Mouse (Mus musculus) retina, postnatal 7 days (tissue): ENCODE measurements around the gene Ptpn14.

Experiments
- DNase-seq: peaks from one replicate; pipeline ENCODE4 v3.0.0-alpha.2; 2012; ENCODE audit warnings: low read depth, low spot score

Ptpn14 gene

DNA sequence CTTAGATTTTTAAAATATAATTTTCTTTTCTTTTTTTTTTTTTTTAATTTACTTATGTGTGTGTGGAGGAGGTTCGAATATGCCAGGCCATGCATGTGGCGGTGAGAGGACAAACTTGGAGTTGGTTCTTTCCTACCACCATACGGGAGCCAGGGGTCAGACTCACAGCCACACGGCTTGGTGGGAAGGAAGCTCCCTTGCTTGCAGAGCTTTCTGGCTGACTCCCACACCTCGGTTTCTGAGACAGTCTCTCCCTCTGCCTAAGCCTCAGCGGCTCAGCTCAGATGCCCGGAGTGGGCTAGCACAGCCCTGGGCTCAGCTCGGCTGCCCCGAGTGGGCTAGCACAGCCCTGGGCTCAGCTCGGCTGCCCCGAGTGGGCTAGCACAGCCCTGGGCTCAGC is 10.5 kb upstream of the Ptpn14 start:
- no peak for DNase-seq

DNA sequence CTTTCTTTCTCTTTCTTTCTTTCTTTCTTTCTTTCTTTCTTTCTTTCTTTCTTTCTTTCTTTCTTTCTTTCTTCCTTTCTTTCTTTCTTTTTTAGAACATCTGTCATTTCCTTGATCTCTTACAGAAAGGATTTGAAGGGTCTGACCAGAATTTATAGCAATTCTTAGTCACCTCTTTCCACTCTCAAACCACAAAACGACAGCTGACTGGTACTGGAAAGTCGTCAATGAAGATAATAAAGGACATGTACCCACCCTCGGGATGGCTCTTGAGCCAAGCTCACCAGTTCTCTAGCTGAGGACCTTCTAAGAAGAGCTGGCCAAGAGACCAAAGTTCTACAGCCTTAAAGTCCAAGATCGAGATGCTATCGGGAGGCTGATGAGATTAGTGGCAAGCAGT is 9.5 kb upstream of the Ptpn14 start:
- no peak for DNase-seq

DNA sequence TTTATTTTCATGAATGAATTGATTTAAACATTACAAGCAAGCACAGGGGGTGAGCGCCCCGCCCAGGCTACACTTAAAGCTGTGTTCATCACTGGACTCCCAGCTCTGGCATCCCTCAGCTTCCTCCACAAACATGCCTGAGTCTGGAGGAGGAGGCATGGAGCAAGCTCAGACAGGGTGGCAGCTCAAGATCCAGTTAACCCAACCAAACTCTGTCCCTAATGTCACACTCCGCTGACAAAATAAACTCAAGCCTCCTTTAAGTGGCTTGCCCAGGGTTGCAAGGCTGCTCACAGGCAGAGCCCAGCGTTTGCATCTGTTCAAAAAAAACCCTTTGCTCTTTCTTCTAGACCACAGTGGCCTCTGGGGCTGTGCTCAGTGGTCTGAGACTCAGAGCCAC is 1.9 kb upstream of the Ptpn14 start:
- DNase-seq = no peak

DNA sequence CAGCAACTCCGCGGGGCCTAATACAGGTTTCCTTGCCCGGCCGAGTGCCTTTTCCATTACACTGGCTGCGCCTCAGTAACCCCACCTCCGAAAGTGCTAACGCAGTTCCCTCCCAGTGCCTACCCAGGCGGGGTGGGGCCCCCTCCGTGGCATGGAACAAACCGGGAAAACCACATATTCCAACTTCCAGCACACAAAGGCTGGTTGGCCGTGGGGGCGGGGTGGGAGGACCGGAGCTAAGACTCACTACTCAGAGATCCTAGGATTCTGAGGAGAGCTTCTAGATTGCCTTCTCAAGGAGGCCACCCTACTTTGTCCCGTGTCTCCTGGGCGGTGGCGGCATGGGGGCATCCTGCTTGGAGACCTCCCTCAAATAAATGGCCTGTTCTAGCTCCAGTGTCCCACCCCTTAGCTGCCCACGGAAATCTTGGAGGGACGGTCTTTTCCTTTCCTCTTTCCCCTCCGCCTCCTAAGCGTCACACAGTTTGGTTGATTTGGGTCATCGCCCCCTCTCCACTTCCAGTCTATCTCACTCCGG is 653 bp upstream of the Ptpn14 start:
- no peak for DNase-seq

DNA sequence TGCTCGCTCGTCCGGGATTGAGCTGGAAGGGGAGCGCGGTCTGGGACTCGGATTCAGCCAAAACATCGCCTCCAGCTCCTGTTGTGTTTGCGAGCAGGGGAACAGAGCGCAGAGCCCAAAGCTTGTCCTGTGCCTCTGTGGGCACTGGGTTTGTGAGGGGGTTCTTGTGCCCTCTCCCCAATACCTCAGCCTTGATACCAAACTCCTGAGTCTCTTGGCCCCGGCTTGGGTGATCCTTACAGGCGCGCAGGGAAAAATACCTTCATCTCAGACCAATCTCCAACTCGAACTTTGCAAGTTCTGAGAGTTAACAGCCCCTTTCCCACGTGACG is 682 bp downstream of the Ptpn14 start:
- no peak for DNase-seq

DNA sequence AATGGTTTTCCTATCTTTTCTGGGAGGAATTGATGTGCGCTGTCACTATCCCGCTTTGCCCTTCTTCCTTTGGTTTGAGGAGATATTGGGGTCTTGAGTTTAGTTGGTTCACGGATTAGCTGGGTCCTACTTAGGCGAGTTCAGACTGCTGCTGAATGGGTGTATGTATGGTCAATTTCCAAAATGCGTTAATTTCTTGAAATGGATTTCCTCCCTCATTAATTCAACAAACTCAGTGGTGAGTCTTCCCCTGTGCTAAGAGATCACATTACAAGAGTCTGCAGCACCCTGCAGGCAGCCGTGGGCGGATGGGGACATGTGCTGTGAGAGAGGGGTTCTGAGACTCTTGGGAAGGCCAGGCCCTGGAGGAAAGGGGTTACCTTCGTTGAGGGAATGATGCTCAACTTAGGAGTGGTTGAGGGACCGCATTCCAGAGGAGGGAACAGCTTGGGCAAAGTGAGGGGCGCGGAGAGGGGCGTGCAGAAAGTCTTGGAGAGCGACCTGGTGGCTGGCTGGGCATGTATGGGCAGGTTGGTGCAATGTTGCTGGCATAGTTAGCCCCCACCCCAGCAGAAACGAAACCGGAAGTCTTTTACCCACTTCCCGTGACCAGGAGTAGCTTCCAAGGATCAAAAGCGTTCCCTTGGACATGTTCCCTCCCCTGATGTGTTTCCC is 1.2 kb downstream of the Ptpn14 start:
- DNase-seq = no peak

DNA sequence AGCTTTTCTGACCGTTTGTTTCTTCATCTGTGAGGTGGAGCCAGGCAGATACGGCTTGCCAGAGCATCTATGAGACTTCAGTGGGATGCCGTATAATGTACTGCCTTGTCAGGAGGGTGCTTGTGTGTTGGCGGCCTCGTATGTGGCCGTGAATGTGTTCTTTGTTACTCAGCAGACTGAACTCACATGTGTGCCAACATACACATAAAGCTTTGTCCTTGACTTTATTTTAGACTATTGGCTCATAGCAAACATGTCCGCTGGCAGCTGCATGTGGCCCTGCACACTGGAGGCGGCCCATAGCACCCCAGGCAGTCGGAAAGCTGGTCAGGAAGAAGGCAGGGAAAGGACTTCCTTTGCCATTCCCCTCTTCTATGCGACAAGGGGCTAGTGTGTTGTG is 3.6 kb downstream of the Ptpn14 start:
- DNase-seq = no peak

DNA sequence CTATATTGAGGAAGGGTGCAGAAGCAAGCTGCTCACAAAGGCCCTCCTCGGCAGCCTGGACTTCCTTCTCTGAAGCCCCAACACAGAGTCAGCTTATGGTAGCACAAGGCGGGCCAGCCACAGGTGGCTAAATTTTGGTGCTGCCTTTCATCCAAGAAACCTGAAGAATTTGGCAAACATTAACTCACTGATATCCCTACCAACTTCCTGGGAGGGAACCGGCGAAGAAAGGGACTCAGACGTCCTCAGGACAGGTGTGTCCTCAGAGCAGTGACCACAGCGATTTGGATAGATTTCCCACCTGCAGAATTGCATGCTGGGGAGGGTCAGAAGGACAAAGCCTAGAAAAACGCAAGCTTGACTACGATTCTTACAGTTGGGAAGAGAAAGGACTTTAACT is 4.1 kb downstream of the Ptpn14 start:
- DNase-seq = no peak

DNA sequence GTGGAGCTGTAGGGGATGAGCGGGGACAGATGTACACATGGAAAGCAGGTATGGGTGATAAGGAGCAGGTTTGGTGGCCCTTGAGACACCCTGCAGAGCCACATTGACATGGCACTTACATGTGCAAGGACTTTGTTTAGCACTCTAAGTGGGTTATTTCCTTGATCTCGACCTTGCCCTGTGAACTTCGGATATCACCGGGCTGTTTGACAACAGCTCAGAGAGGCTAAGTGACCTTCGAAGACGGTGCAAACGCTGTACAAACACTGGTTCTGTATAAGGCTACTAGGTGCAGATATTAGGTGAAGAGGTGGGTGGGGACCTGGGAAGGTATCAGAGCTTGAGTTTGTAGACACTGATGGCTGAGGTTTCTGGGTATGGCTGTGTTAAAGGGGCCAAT is 12.0 kb downstream of the Ptpn14 start:
- DNase-seq = no peak

DNA sequence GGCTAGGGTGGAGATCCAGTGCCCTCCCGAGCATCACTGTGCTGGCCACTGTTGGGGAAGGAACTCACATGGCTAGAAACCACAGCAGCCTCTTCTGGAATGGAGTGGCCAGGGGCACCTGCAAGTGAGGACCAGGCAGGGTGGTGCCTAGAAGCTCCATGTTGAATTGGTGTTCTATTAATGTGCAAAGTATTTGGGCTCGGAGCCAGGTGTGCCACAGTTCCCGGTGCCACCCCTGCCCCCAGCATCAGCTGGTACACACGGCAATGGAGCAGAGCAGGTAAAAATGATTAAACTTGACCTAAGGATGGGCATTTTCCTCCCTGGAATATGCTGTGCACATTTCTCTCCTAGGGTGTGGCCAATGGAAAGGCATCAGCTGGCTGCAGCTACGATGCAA is 14.0 kb downstream of the Ptpn14 start:
- no peak for DNase-seq

DNA sequence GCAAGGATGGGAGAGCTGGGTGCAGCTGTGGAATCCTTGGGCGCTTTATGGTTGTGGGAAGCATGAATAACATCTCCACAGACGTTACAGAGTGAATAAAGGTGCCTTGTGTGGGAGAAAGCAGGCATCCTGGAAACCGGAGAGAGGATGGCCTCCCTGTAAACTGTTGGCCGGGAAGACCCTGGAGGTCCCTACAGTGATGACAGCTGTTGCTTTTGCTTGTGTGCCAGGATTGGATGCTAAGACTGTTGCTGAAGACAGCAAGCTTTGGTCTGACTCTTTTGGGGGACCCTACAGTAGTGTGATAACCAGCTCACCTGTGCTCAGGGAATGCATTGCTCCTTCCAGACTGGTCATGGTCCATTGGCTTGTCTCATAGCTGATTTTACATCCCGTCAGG is 15.1 kb downstream of the Ptpn14 start:
- no peak for DNase-seq

DNA sequence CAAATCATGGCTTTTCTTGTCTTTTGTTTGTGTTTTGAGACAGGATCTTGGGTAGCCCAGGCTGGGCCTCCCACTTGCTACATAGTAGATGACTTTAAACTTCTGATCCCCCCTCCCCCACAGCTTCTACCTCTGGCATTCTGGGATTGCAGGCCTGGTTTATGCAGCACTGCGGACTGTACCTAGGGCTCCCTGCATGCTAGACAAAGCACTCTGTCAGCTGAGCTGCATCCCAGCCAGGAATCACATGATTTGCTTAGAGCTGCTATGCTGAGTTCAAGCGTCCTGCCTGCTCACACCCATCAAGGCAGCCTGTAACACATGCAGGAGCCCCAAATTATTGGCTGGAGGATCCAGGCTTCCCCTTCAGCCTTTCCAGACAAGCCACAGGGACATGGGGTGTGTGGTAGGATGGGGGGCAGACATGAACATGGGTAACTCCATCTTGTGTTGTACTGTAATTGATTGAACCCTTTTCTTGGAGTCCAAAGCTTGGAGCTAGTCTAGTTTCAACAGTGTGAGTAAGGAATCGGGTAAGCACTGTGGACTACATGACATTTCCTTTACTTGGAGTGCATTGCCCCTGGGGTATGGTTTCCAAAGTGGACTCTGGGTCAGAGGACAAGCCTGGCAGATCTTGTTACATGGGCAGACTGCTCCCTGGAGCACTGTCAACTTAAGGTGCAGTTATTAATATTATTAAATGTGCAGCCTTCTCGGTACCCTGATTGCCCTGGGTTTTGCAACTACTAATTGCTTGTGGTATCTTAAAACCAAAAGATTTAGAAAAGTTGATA is 17.0 kb downstream of the Ptpn14 start:
- no peak for DNase-seq

DNA sequence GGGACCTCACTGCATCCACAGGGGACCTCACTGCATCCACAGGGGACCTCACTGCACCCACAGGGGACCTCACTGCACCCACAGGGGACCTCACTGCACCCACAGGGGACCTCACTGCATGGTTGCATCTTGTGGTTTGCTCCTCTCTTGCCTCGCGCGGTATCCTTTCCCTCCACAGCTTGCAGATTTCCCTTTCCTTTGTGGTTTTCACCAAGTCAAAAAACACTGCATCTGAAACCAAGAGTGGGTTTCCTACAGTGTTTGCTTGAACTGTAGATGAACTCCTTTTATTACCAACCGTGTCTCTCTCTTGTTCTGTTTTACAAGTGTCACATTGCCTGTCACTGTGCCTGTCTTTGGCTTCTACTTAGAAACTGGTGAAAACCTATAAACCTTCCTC is 18.5 kb downstream of the Ptpn14 start:
- DNase-seq = no peak

DNA sequence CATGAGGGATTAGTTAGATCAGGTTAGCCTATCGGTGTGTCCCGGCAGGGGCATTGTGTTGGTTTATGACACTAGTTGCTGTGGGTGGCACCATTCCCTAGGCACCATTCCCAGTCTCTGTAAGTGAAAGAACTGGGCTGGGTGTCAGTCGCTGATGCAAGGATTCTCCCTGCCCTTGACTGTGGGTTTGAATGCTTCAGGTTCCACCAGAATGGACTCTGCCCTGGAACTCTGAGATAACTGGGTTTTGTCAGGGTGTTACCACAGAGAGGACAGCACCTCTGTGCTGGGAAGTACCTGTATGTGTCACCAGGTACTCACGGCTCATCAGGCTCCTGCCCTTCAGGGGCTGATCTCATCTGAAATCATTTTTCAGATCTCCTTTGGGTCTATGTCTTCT is 21.7 kb downstream of the Ptpn14 start:
- DNase-seq = no peak

DNA sequence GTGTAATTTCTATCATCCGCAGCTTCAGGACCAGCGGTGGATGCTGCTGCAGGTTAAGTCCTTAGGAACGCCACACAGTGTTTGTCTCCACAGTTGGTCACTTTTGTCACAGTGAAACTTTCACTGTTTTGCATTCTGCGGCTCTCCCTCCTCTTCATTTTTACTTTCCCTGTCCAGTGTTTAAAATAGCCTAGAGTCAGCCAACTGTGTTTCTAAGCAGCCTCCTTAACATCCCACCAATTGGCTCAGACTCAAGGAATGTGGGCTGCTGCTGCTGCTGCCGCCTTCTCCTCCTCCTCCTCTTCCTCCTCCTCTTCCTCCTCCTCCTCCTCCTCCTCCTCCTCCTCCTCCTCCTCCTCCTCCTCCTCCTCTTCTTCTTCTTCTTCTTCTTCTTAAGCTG is 22.2 kb downstream of the Ptpn14 start:
- no peak for DNase-seq

DNA sequence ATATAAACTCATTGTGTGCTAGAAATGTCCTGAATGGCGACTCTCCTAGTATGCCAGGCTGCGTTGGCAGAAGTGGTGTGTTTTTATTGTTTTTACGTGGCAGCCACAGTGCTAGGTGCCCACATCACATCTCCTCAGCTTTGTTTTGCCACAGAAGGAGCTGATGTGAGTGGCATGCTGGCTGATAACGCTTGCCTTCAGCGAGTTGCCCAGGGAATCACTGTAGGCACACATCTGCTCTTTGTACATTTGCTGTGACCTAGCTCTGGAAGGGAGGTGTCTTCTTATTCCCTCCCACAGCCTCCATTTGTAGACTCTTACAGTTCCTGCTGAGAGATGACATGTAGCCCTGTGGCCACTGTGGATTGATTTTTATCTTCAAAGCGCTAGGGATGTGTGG is 24.2 kb downstream of the Ptpn14 start:
- DNase-seq = no peak

DNA sequence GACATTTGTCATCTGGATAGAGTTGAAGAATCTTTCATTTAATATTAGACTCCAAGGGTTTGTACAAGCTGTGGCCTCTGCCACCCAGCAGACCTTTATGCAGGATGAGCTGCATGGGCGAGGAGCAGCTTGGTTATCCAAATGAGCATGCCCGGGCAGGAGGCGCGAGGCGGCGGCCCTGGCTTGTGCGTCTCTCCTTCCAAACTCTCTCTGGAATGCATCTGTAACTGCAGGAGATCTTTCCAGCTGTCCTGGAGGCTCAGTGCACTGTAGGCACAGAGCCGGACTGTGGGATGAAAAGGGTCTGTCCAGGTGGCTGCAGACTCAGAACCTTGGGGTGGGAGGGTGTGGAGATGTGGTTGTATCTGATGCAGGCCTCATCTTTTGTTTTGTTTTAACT is 27.0 kb downstream of the Ptpn14 start:
- no peak for DNase-seq

DNA sequence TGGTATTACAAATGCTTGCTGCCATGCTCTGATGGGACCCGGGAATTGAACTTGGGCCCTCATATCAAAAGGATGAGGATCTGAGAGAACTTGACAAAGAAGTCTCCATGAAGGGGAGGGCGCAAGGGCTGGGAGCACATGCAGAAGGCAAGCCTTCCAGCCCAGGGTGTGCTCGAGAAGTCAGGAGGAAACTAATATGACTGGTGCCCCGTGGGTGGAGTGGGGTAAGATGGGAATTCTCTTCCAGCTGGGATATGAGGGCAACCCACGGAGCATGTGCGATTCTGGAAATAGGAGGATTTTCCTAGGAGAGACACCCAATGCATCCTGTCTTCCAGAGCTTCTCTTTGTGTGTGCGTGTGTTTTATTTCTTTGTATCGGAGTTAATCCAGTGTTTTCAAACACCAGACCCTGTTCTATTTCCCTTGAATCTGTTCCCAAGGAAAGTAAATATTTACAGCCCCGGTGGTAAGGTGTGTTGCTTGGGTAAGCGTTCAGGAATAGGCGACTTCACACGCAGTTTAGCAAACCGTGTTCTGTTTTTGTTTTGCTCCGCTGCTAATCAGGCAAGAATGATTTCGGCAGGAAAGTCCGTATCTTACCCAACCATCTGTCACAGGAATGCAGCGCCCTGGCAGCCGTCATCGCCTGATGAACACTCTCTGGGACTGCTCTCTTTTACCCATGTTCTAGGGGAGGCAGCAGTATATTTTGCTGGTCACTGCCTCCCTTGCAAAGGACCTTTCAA is 28.4 kb downstream of the Ptpn14 start:
- DNase-seq = no peak

DNA sequence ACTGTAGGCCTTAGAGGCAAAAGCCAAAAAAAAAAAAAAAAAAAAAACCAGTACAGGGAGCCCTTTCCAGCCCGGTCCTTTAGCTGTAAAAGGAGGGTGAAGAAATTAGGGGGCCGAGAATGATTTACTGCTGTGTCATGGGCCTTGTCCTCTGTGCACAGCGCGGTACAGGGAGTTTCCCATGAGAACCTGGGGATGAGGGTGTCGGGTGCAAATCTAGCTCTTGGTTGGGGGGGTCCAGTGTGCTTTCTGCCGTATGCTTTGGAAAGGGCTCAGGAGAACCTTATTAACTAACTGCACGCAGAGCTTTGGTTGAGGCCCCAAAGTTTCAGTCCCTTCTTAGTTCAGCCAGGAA is 29.0 kb downstream of the Ptpn14 start:
- no peak for DNase-seq

DNA sequence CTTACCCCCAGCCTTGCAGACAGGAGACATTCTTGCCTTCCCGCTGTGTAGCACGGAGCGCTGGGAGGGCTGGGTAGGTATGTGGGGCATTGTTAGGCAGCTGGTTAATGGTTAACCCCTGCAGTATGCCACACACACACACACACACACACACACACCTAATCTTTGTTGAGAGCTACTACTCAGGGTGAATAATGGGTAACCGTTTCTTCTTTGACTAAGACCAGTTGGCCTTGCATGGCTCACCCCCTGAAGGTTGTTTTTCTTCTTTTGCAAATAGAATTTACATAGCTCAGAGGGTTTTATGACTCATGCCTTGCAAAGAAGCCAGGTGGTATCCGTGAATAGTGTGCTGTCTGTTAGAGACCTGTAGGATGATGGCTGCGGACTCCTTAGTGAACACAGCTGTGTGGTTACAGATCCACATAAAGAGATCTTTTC is 33.5 kb downstream of the Ptpn14 start:
- DNase-seq = no peak

DNA sequence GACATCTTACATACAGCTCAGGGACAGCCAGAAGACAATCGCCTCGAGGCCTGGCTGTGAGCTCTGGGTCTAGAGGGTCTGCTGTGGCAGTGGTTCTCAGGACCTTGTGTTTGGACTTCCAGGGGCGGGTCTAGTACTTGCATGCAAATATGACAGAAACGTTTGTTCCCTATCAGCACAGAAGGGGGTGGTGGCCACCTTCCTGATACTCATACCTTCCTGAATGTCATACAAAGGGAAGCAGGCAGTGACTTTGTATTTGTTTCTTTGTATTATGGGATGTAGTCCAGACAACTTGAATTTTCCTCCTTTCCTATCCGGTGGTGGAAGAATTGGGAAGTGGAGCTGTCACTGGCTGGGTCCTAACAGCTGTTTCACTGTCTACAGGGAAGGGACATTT is 36.2 kb downstream of the Ptpn14 start:
- DNase-seq = no peak

DNA sequence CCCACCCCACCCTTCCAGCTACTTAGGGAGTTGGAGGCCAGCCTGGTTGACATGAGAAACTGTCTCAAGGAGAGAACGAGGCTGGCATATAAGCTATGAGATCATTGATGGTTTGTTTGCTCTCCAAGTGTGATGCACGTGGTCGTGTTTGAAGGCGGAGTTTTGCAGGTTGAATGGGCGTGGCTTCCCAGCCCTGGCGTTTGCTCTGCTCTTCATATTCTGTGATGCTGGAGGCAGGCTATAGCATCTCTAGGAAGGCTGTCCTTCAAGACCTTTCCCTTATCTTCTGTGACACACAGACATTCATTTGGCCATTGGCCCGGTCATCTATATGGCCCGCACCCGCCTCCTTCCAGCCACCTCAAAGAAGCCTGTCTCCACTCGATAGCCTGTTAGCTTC is 39.1 kb downstream of the Ptpn14 start:
- no peak for DNase-seq

DNA sequence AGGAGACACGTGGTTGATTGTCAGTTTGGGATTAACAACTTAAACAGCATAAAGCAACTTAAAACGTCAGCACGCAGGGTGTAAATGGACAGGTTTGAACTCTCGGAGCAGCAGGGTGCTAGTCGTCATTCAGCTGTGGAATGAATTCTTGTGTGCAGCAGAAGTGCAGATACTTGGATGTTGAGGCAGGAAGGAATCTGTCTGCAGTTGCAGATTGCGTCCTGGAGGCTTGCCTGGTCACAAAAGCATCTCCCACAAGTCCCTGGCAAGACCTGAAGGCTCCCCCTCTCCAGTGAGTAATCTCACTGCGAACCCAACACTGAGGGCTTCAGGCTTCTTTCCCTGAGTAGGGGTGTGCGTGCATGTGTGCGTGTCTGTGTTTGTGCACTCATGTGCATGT is 39.8 kb downstream of the Ptpn14 start:
- DNase-seq = no peak
